Mouse (Mus musculus): ENCODE measurements around the gene Rpa3. TPM values are rescaled to one million over a fixed set of nuclear protein-coding genes. Genes with fewer than 3 reads are reported as not detected.

The Rpa3 gene
- total and polyA plus RNA-seq, 3 experiments = 74.0 to 264 (median 107) TPM

DNA sequence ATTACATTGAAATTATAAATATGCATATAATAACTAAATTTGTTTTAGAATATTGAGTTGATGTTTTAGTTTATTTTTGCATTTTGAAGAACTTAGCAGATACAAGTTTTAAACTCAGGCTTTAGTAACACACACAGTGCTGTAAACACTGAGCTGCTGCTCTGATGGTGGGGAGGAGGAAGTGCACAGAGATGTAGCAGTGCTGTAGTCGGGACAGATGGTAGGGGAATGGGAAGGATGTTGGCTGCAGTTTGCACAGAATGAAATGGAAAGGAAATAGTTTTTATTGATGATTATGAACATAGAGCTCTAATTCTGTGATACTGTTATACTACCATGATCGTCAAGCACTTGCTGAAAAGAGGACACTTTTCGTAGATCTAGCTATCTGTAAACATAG is 31.9 kb downstream of the Rpa3 start:
- H3K4me1 ChIP-seq (ENCODE audit: control insufficient read depth in 1 of 2, insufficient read depth in 2 of 2) = no peaks in the 10 kb centered on the region
- dilution Hi-C loops (cut with MboI; ENCODE audit: extremely low pct_ligation_motif_present, extremely low pct_unique_long_range_greater_than_20kb, low sequenced_read_pairs) (no loop called here), in situ Hi-C loops (cut with MboI; ENCODE audit: low pct_ligation_motif_present, low pct_unique_long_range_greater_than_20kb, low sequenced_read_pairs) (no loop called here)
- no peak overlapping the region for H3K4me2 ChIP-seq (ENCODE audit: insufficient read depth, low read depth, poor library complexity, severe bottlenecking)
- no peak for DNase-seq (ENCODE audit: extremely low read depth)
- H3K27me3 ChIP-seq (replicated peaks) = no peaks in the 10 kb centered on the region
- no peak overlapping the region for H3K4me3 ChIP-seq (replicated peaks in 1 of 3; ENCODE audit: low read depth in 2 of 3, low read length in 2 of 3, poor library complexity in 1 of 3)
- H3K9ac ChIP-seq (ENCODE audit: insufficient read depth, low read depth) = no peak overlapping the region
- peaks cover 35 to 63% of the 10 kb centered on the region in 2 experiments for H3K36me3 ChIP-seq (replicated peaks in 1 of 2; ENCODE audit: control insufficient read depth in 1 of 2, insufficient read depth in 1 of 2, low read length in 1 of 2)
- no peaks in the 10 kb centered on the region for H3K79me2 ChIP-seq (replicated peaks; ENCODE audit: control insufficient read depth, extremely low read depth, insufficient read depth, poor library complexity, severe bottlenecking)
- TF ChIP-seq NRF1 (IDR thresholded peaks at IDR 0.05; ENCODE audit: low read depth, low read length) (no peak), UBTF (IDR thresholded peaks at IDR 0.05; ENCODE audit: low read depth, low read length) (no peak), KAT2A (IDR thresholded peaks at IDR 0.05; ENCODE audit: insufficient replicate concordance, low read length) (no peak), EP300 (IDR thresholded peaks at IDR 0.05; ENCODE audit: low read length) (no peak), PAX5 (IDR thresholded peaks at IDR 0.05; ENCODE audit: low read length) (no peak), E2F4 (IDR thresholded peaks at IDR 0.05; ENCODE audit: insufficient replicate concordance, low read depth, low read length) (no peak), GABPA (IDR thresholded peaks at IDR 0.05; ENCODE audit: insufficient replicate concordance, low read depth, low read length) (no peak), MXI1 (IDR thresholded peaks at IDR 0.05; ENCODE audit: low read depth, low read length) (no peak), POLR2A (IDR thresholded peaks at IDR 0.05; ENCODE audit: low read depth, low read length) (no peak), JUN (IDR thresholded peaks at IDR 0.05; ENCODE audit: insufficient read depth, low read depth, low read length) (no peak), TBP (conservative IDR thresholded peaks at IDR 0.05; ENCODE audit: low read depth, low read length) (no peak), HCFC1 (IDR thresholded peaks at IDR 0.05; ENCODE audit: low read depth, low read length) (no peak)
- H3K9me3 ChIP-seq (replicated peaks; ENCODE audit: low read length) = no peaks in the 10 kb centered on the region
- no peak overlapping the region for H3K27ac ChIP-seq (ENCODE audit: insufficient read depth, low read depth)

DNA sequence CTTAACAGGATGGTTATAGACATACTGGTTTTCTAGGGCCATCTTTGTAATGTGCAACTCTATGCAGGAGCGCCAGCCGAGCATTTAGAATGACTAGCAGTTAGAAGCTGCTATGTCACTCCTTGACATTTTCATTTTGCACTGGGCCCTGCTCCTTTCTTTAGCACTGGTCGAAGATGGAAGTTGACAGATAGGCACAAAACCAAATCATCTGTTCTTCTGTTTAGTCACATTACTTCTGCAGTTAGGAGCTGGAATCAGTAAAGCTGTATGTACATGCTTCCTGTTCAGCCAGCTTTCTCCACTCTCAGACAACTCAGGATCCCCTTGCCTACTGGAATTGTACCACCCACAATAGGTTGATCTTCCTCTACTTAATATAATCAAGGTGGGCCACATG is 48.3 kb downstream of the Rpa3 start:
- Histone ChIP-seq H3K36me3 (replicated peaks in 1 of 2; ENCODE audit: control insufficient read depth in 1 of 2, insufficient read depth in 1 of 2, low read length in 1 of 2) (peaks cover 11 to 30% of the 10 kb centered on the region in 2 experiments), H3K4me3 (replicated peaks in 1 of 3; ENCODE audit: low read depth in 2 of 3, low read length in 2 of 3, poor library complexity in 1 of 3) (peak overlapping the region; percentile 26 to 97 (median 84)), H3K27ac (ENCODE audit: insufficient read depth, low read depth) (no peak overlapping the region), H3K27me3 (replicated peaks) (no peaks in the 10 kb centered on the region), H3K9ac (ENCODE audit: insufficient read depth, low read depth) (peak overlapping the region; percentile 97; the same call in 1 of the 2 replicates), H3K9me3 (replicated peaks; ENCODE audit: low read length) (no peaks in the 10 kb centered on the region), H3K4me2 (ENCODE audit: insufficient read depth, low read depth, poor library complexity, severe bottlenecking) (peak overlapping the region; percentile 100), H3K79me2 (replicated peaks; ENCODE audit: control insufficient read depth, extremely low read depth, insufficient read depth, poor library complexity, severe bottlenecking) (peaks cover 14% of the 10 kb centered on the region), H3K4me1 (ENCODE audit: control insufficient read depth in 1 of 2, insufficient read depth in 2 of 2) (peaks cover 0 to 11% of the 10 kb centered on the region in 2 experiments; a peak in 2 of 4 replicates)
- in situ Hi-C loops (cut with MboI; ENCODE audit: low pct_ligation_motif_present, low pct_unique_long_range_greater_than_20kb, low sequenced_read_pairs) = no loop called here
- TF ChIP-seq TCF12 (IDR thresholded peaks at IDR 0.05; ENCODE audit: low read depth, low read length) (no peak), RAD21 (IDR thresholded peaks at IDR 0.05; ENCODE audit: low read depth, low read length) (no peak), TBP (conservative IDR thresholded peaks at IDR 0.05; ENCODE audit: low read depth, low read length) (no peak), MEF2A (IDR thresholded peaks at IDR 0.05; ENCODE audit: borderline replicate concordance, low read depth, low read length) (no peak), PAX5 (IDR thresholded peaks at IDR 0.05; ENCODE audit: low read length) (no peak), EP300 (IDR thresholded peaks at IDR 0.05; ENCODE audit: low read length) (no peak), SMC3 (IDR thresholded peaks at IDR 0.05; ENCODE audit: low read depth, low read length) (no peak), ETS1 (conservative IDR thresholded peaks at IDR 0.05; ENCODE audit: low read depth, low read length) (no peak), JUND (conservative IDR thresholded peaks at IDR 0.05; ENCODE audit: low read depth, low read length) (no peak), JUN (IDR thresholded peaks at IDR 0.05; ENCODE audit: insufficient read depth, low read depth, low read length) (no peak), KAT2A (IDR thresholded peaks at IDR 0.05; ENCODE audit: insufficient replicate concordance, low read length) (no peak), E2F4 (IDR thresholded peaks at IDR 0.05; ENCODE audit: insufficient replicate concordance, low read depth, low read length) (no peak), MXI1 (IDR thresholded peaks at IDR 0.05; ENCODE audit: low read depth, low read length) (no peak), ZC3H11A (IDR thresholded peaks at IDR 0.05; ENCODE audit: low read depth, low read length) (no peak), USF2 (conservative IDR thresholded peaks at IDR 0.05; ENCODE audit: low read depth, low read length) (no peak), USF1 (IDR thresholded peaks at IDR 0.05; ENCODE audit: low read depth, low read length) (no peak), ZKSCAN1 (IDR thresholded peaks at IDR 0.05; ENCODE audit: borderline replicate concordance, low read depth, low read length) (no peak), MAZ (IDR thresholded peaks at IDR 0.05; ENCODE audit: low read depth, low read length) (no peak), SIN3A (IDR thresholded peaks at IDR 0.05; ENCODE audit: low read length) (no peak)
- dilution Hi-C loops (cut with MboI; ENCODE audit: extremely low pct_ligation_motif_present, extremely low pct_unique_long_range_greater_than_20kb, low sequenced_read_pairs) = no loop called here
- peak; percentile 5 for DNase-seq (ENCODE audit: extremely low read depth)
